Mouse (Mus musculus) adrenal gland, postnatal 36 days (tissue): ENCODE data around the gene Chml. TPM values are rescaled to one million over a fixed set of nuclear protein-coding genes. Genes with fewer than 3 reads are reported as not detected.

Experiments
- DNase-seq, 2 experiments: peaks; one replicate each; pipeline ENCODE4 v3.0.0; 2021; ENCODE audit warnings: mixed read lengths in 1 of 2
- total RNA-seq, 2 experiments: library from RNA; stranded (reverse); gene quantifications; 2 replicates each; pipeline ENCODE4 v1.2.3; 2021

Chml gene
- total RNA-seq, 2 experiments from 2014 or later = 9.6 to 10.4 TPM

GRCm38 (mm10) chr1:175648615-175649014 is 44.1 kb downstream of the Chml start:
- DNase-seq = no peak

DNA sequence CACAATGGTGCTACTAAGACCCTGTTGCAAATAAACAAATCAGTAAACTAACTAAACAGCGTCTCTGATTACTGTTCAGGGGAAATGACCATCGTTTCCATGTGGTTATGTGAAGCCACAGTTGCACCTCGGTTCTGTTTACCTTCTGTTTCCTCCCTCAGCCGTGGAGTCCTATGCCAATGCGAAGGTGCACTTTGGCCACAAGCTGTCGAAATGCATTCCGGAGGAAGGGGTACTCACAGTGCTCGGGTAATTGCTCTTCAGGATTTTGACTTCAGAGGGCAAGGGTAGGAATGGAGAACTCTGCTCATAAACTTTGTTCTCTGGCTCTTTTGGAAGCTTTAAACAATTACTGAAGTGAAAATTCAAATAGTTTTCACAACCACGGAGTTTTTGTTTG is 45.7 kb downstream of the Chml start:
- DNase-seq = no peak

DNA sequence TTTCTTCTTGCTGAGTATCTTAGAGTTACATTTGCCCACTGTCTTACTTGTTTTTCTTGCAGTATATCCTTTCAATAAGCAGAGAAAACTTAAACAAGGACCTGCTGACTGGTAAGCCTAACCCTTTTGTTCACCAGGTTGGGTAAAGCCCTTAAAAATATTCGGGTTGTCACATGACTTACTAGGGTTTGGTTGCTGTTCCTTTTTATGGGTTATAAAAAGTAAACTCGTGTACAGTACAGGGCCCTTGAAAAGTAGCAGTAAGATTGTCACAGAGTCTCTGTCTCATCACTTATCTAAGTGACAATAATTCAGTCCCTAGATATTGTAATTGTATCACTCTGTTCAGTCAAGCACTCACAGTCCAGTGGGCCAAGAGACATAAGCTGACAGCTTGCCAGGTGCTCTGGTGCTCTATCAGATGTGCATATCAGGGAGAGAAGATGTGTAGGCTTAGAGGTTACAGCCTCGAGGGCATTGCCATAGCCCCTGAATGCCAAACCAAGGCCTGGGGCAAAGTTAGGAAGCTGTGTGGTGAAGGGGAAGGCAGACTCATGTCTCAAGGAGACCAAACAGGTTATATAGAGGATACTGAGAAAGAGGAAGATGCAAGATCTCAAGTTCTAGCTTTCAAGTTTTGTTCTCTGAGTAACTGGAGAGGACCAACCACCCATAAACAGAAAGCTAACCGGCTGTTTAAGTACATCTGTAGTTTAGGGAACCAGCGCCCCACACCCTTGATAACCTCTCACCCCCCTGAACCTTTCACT is 49.0 kb downstream of the Chml start:
- DNase-seq = no peak

GRCm38 (mm10) chr1:175640435-175641150 is 52.1 kb downstream of the Chml start:
- DNase-seq = no peak

DNA sequence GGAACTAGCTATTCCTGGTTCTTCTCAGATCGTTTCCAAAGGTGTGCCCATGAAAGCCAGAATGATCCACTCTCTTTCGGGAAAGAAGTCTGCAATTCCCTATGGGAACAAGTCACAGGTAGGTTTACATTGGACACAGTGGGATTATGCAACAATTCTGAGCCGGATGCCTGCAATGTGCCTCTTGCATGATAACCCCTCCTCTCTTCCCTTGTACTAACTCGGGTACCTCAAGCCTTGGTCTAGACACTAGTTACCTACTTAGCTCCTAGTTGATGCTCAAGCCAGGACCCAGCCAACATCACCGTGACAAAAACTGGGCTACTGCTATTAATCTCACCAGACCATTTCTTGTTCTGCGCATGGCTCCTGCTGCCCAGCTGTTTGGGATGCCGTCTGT is 53.6 kb downstream of the Chml start:
- DNase-seq = no peak

DNA sequence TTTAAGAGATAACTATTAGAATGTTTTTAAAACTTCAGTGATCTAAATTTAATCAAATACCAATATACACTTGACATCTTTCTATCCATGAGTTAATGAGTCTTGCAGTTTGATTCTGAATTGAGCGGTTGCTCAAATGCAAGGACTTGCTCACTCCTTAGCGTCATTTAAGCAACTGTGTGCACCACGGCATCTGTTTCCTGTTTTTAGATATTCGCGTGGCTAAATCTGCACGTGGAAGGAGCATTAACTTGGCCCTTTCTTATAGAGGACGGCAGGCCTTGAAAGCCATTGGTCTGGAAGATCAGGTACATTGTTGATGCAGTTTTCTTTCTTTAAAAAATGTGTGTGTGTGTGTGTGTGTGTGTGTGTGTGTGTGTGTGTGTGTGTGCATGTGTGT is 55.0 kb downstream of the Chml start:
- DNase-seq = no peak

GRCm38 (mm10) chr1:175632470-175632869 is 60.2 kb downstream of the Chml start:
- no peak for DNase-seq

Other genes with a start within 250 kb of the Chml start
- gene Rgs7, start 200.4 kb downstream of the Chml start, total RNA-seq = 10 to 100 TPM; 10.5 to 12.1 TPM
- under 1 TPM; 0.30 to 0.63 TPM for gene Kmo, start 72.5 kb downstream of the Chml start, total RNA-seq
- 100 to 1,000 TPM; 199 to 252 TPM for gene Fh1, start 67.3 kb downstream of the Chml start, total RNA-seq
- gene Opn3, start 125 bp downstream of the Chml start, total RNA-seq = 10 to 100 TPM; 10.1 to 15.5 TPM
- not detected for gene Wdr64, start 5.7 kb upstream of the Chml start, total RNA-seq
- 1 to 10 TPM; 1.8 to 2.5 TPM for gene Exo1, start 187.7 kb upstream of the Chml start, total RNA-seq
- not detected for gene Gm38100, start 227.4 kb upstream of the Chml start, total RNA-seq